Mouse (Mus musculus) embryonic fibroblast, embryonic 13.5 days (primary cell): ENCODE measurements around the gene Rundc3a. TPM values are rescaled to one million over a fixed set of nuclear protein-coding genes. Genes with fewer than 3 reads are reported as not detected.
"Not testable (repeated sequence)": the region's sequence is repeated elsewhere in the genome, so short reads cannot be mapped to it uniquely, and the experiment has no call there.

Source experiments
- H3K27ac ChIP-seq: 2 replicates; pipeline ENCODE4 v1.5.1; 2012; ENCODE audit warnings: low read length, control low read depth, inconsistent platforms; ENCODE audit not compliant: insufficient read depth
- H3K4me1 ChIP-seq: 2 replicates; pipeline ENCODE4 v1.6.1; 2011; ENCODE audit warnings: low read length; ENCODE audit not compliant: control insufficient read depth, insufficient read depth
- H3K4me3 ChIP-seq: 2 replicates; pipeline ENCODE4 v1.5.1; 2011; ENCODE audit warnings: mild to moderate bottlenecking, control low read depth, low read length; ENCODE audit not compliant: insufficient read depth
- CTCF ChIP-seq: IDR thresholded peaks from 2 replicates; pipeline ENCODE4 v1.5.1; 2011; ENCODE audit warnings: mild to moderate bottlenecking, control low read depth, low read length, moderate library complexity, borderline replicate concordance; ENCODE audit not compliant: insufficient read depth
- POLR2A ChIP-seq: IDR thresholded peaks from 2 replicates; pipeline ENCODE4 v1.6.1; 2011; ENCODE audit warnings: low read depth, mild to moderate bottlenecking, control low read depth, low read length, moderate library complexity
- polyA plus RNA-seq: library from polyadenylated mRNA; stranded (reverse); fragments of >200 nt; gene quantifications from 2 replicates; pipeline ENCODE4 v1.2.4, GENCODE M21; 2011; ENCODE audit warnings: low read depth; ENCODE audit not compliant: missing spikeins, insufficient read length

Gene Rundc3a
- polyA plus RNA-seq, 1 experiment = 0.86 TPM

- Histone ChIP-seq H3K27ac (no peak overlapping the region), H3K4me1 (no peaks in the 10 kb centered on the region; the same call in 1 of the 2 replicates), H3K4me3 (no peak overlapping the region)
- TF ChIP-seq CTCF (no peak), POLR2A (no peak)
These were observed 16.0 kb upstream of the Rundc3a start for GRCm38 (mm10) chr11:102377186-102377585.

DNA sequence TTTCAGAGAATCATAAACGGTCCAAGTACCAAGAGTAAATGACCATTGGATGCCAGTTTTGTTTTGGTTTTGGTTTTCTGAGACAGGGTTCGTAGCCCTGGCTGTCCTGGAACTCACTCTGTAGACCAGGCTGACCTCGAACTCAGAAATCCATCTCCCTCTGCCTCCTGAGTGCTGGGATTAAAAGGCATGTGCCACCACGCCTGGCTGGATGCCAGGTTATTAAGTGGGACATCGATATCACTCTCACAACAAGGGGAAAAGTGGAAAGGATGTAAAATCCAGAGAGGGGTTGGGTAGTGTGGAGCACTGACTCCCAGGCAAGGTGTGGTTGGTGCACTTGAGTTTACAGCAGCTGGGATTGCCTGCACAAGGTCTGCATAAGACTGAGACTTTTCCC is 13.1 kb upstream of the Rundc3a start:
- TF ChIP-seq POLR2A = no peak
- TF ChIP-seq CTCF = no peak
- Histone ChIP-seq H3K27ac (no peak overlapping the region), H3K4me1 (no peaks in the 10 kb centered on the region; the same call in 1 of the 2 replicates), H3K4me3 (no peak overlapping the region)

- no peak overlapping the region for H3K4me3 ChIP-seq
- H3K4me1 ChIP-seq = no peaks in the 10 kb centered on the region; the same call in 1 of the 2 replicates
- no peak for TF ChIP-seq CTCF
- TF ChIP-seq POLR2A = no peak
- no peak overlapping the region for H3K27ac ChIP-seq
These were observed 11.7 kb upstream of the Rundc3a start for GRCm38 (mm10) chr11:102381341-102382100.

DNA sequence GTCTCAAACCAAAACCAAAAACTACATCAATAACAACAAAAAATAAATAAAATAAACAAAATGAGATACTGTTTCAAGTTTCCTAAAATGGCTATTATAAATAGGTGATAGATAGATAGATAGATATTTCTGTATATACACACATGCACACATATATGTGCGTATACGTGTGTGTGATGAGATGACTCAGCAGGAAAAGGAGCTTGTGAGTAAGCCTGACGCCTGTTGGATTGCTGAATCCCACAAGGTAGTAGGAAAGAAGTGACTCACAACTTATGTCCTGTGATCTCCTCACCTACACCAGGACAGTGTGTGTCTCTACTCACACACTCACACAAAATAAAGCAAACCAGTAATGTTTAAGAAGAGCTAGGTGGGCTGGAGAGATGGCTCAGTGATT is 10.4 kb upstream of the Rundc3a start:
- H3K4me3 ChIP-seq = no peak overlapping the region
- H3K27ac ChIP-seq = no peak overlapping the region
- no peak for TF ChIP-seq POLR2A

GRCm38 (mm10) chr11:102383365-102384136 is 9.7 kb upstream of the Rundc3a start:
- Histone ChIP-seq H3K4me1 (no peaks in the 10 kb centered on the region), H3K27ac (no peak overlapping the region), H3K4me3 (no peak overlapping the region)
- no peak for TF ChIP-seq POLR2A
- TF ChIP-seq CTCF = no peak

More for the DNA sequence above, 10.4 kb upstream of the Rundc3a start:
- no peaks in the 10 kb centered on the region for H3K4me1 ChIP-seq

DNA sequence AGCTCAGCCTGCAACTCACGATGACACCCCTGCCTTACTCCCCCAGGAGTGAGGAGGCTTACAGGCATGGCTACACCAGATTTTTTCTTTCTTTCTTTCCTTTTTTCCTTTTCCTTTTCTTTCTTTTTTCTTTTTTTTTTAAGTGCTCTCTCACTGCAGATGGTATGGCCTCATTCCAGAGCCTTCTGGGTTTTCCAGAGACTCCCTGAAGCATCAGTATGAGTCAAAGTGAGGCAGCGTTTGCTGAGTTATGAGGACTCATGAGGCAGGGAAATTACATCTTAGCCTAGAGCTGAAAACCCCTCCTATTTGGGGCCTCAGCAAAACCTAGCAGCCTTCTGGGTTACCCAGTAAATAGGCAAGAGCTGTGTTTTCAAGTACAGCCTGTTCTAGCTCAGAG is 8.8 kb upstream of the Rundc3a start:
- no peak overlapping the region for H3K27ac ChIP-seq
- H3K4me1 ChIP-seq = no peaks in the 10 kb centered on the region
- no peak for TF ChIP-seq CTCF
- no peak for TF ChIP-seq POLR2A
- no peak overlapping the region for H3K4me3 ChIP-seq

GRCm38 (mm10) chr11:102385075-102385474 is 8.1 kb upstream of the Rundc3a start:
- Histone ChIP-seq H3K4me3 (no peak overlapping the region), H3K27ac (no peak overlapping the region), H3K4me1 (no peaks in the 10 kb centered on the region)
- no peak for TF ChIP-seq CTCF
- TF ChIP-seq POLR2A = no peak

DNA sequence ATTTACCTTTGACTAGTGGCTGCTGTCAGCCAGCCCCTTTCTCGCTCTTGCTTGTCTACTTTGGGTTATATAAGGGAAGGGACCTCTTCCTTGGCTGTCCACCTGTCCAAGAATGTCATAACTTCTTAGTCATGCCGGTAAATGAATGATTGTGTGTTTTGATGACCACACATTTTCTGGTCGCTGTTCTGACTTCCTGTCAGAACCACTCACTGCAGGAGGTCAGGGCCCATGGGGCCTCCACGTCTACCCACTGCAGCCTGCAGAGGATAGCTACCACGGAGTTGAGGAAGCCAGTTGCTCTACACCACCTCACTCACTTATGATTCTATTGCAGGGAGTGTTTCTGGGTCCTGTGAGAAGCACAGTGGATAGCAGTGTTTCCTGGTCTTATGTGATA is 7.1 kb upstream of the Rundc3a start:
- Histone ChIP-seq H3K4me3 (no peak overlapping the region), H3K27ac (no peak overlapping the region), H3K4me1 (no peaks in the 10 kb centered on the region)
- TF ChIP-seq CTCF (no peak), POLR2A (no peak)

DNA sequence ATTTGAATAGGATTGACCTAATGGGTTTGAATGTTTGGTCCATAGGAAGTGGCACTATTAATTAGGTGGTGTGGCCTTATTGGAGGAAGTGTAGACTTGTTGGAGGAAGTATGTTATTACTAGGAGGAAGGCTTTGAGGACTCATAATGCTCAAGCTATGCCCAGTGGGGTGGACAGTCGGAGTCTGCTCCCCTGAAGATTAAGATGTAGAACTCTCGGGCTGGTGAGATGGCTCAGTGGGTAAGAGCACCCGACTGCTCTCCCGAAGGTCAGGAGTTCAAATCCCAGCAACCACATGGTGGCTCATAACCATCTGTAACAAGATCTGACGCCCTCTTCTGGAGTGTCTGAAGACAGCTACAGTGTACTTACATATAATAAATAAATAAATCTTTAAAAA is 3.8 kb upstream of the Rundc3a start:
- H3K4me1 ChIP-seq, H3K4me3 ChIP-seq, H3K27ac ChIP-seq: not testable (repeated sequence)
